Mouse (Mus musculus): ENCODE measurements at regions not wholly inside any gene's neighbourhood (a gene's known extent, or its start where the extent isn't known, plus 50 kb on each side); places are given as distances from the start of the nearest gene placed in this dataset.
A peak's percentile ranks its signal among the peaks of the same experiment; 100 is the strongest.

- ATAC-seq: no peak
- no peaks in the 10 kb centered on the region for H3K4me1 ChIP-seq (replicated peaks; ENCODE audit: control insufficient read depth, insufficient read depth, low read length)
Measured at GRCm38 (mm10) chr14:53904578-53904977, 349.3 kb downstream of the Dad1 start.

GRCm38 (mm10) chr14:53901103-53901502, 352.8 kb downstream of the Dad1 start:
- Histone ChIP-seq H3K36me3 (ENCODE audit: control insufficient read depth, insufficient read depth) (no peaks in the 10 kb centered on the region), H3K4me3 (ENCODE audit: low read depth, low read length) (no peak overlapping the region), H3K4me2 (replicated peaks; ENCODE audit: low read depth) (no peak overlapping the region), H3K27me3 (replicated peaks; ENCODE audit: control insufficient read depth, insufficient read depth, low read length) (no peaks in the 10 kb centered on the region), H3K27ac (ENCODE audit: low read depth, low read length) (no peak overlapping the region), H3K9me3 (ENCODE audit: control insufficient read depth) (no peaks in the 10 kb centered on the region), H3K4me1 (replicated peaks; ENCODE audit: control insufficient read depth, insufficient read depth, low read length) (no peaks in the 10 kb centered on the region), H3K9ac (ENCODE audit: low read depth, low read length) (no peak overlapping the region)
- TF ChIP-seq CTCF (IDR thresholded peaks at IDR 0.05; ENCODE audit: low read depth): peak; percentile 32
- WGBS: 82% methylated on average over 1 of the region's 1 CpGs
- ATAC-seq: no peak

More at GRCm38 (mm10) chr14:53904578-53904977, 349.3 kb downstream of the Dad1 start:
- no peak overlapping the region for H3K9ac ChIP-seq (ENCODE audit: low read depth, low read length)
- H3K4me2 ChIP-seq (replicated peaks; ENCODE audit: low read depth): no peak overlapping the region
- 55% methylated on average over 3 of the region's 3 CpGs for WGBS
- no peak overlapping the region for H3K4me3 ChIP-seq (ENCODE audit: low read depth, low read length)
- TF ChIP-seq CTCF (IDR thresholded peaks at IDR 0.05; ENCODE audit: low read depth): no peak
- H3K9me3 ChIP-seq (ENCODE audit: control insufficient read depth): no peaks in the 10 kb centered on the region
- no peaks in the 10 kb centered on the region for H3K36me3 ChIP-seq (ENCODE audit: control insufficient read depth, insufficient read depth)
- no peak overlapping the region for H3K27ac ChIP-seq (ENCODE audit: low read depth, low read length)
- no peaks in the 10 kb centered on the region for H3K27me3 ChIP-seq (replicated peaks; ENCODE audit: control insufficient read depth, insufficient read depth, low read length)

GRCm38 (mm10) chr14:53881304-53881703, 372.6 kb downstream of the Dad1 start:
- no peak for ATAC-seq
- H3K36me3 ChIP-seq (ENCODE audit: control insufficient read depth, insufficient read depth): no peaks in the 10 kb centered on the region
- H3K4me1 ChIP-seq (replicated peaks; ENCODE audit: control insufficient read depth, insufficient read depth, low read length): no peaks in the 10 kb centered on the region
- H3K27ac ChIP-seq (ENCODE audit: low read depth, low read length): no peak overlapping the region
- no peak overlapping the region for H3K4me2 ChIP-seq (replicated peaks; ENCODE audit: low read depth)
- no peaks in the 10 kb centered on the region for H3K9me3 ChIP-seq (ENCODE audit: control insufficient read depth)
- peak; percentile 62 for TF ChIP-seq CTCF (IDR thresholded peaks at IDR 0.05; ENCODE audit: low read depth)
- 5% methylated on average over 3 of the region's 3 CpGs for WGBS
- no peak overlapping the region for H3K4me3 ChIP-seq (ENCODE audit: low read depth, low read length)
- H3K27me3 ChIP-seq (replicated peaks; ENCODE audit: control insufficient read depth, insufficient read depth, low read length): no peaks in the 10 kb centered on the region
- H3K9ac ChIP-seq (ENCODE audit: low read depth, low read length): no peak overlapping the region

- Histone ChIP-seq H3K36me3 (ENCODE audit: control insufficient read depth, insufficient read depth) (no peaks in the 10 kb centered on the region), H3K9ac (ENCODE audit: low read depth, low read length) (no peak overlapping the region), H3K4me1 (replicated peaks; ENCODE audit: control insufficient read depth, insufficient read depth, low read length) (no peaks in the 10 kb centered on the region), H3K27ac (ENCODE audit: low read depth, low read length) (no peak overlapping the region), H3K4me2 (replicated peaks; ENCODE audit: low read depth) (no peak overlapping the region), H3K9me3 (ENCODE audit: control insufficient read depth) (no peaks in the 10 kb centered on the region), H3K4me3 (ENCODE audit: low read depth, low read length) (no peak overlapping the region), H3K27me3 (replicated peaks; ENCODE audit: control insufficient read depth, insufficient read depth, low read length) (no peaks in the 10 kb centered on the region)
- WGBS: 64% methylated on average over 7 of the region's 7 CpGs
- TF ChIP-seq CTCF (IDR thresholded peaks at IDR 0.05; ENCODE audit: low read depth): no peak
- ATAC-seq: no peak
Measured at GRCm38 (mm10) chr14:53876581-53876980, 377.3 kb downstream of the Dad1 start.

GRCm38 (mm10) chr14:53875736-53876135, 378.2 kb downstream of the Dad1 start:
- H3K36me3 ChIP-seq (ENCODE audit: control insufficient read depth, insufficient read depth): no peaks in the 10 kb centered on the region
- H3K9ac ChIP-seq (ENCODE audit: low read depth, low read length): no peak overlapping the region
- no peak overlapping the region for H3K4me2 ChIP-seq (replicated peaks; ENCODE audit: low read depth)
- H3K4me3 ChIP-seq (ENCODE audit: low read depth, low read length): no peak overlapping the region
- H3K9me3 ChIP-seq (ENCODE audit: control insufficient read depth): no peaks in the 10 kb centered on the region
- no peak overlapping the region for H3K27ac ChIP-seq (ENCODE audit: low read depth, low read length)
- no peaks in the 10 kb centered on the region for H3K4me1 ChIP-seq (replicated peaks; ENCODE audit: control insufficient read depth, insufficient read depth, low read length)
- no peak for TF ChIP-seq CTCF (IDR thresholded peaks at IDR 0.05; ENCODE audit: low read depth)
- no peaks in the 10 kb centered on the region for H3K27me3 ChIP-seq (replicated peaks; ENCODE audit: control insufficient read depth, insufficient read depth, low read length)
- 61% methylated on average over 6 of the region's 6 CpGs for WGBS
- ATAC-seq: no peak

- Histone ChIP-seq H3K4me3 (ENCODE audit: low read depth, low read length) (no peak overlapping the region), H3K4me1 (replicated peaks; ENCODE audit: control insufficient read depth, insufficient read depth, low read length) (no peaks in the 10 kb centered on the region), H3K27me3 (replicated peaks; ENCODE audit: control insufficient read depth, insufficient read depth, low read length) (no peaks in the 10 kb centered on the region), H3K36me3 (ENCODE audit: control insufficient read depth, insufficient read depth) (no peaks in the 10 kb centered on the region), H3K9ac (ENCODE audit: low read depth, low read length) (no peak overlapping the region), H3K4me2 (replicated peaks; ENCODE audit: low read depth) (no peak overlapping the region), H3K9me3 (ENCODE audit: control insufficient read depth) (no peaks in the 10 kb centered on the region), H3K27ac (ENCODE audit: low read depth, low read length) (no peak overlapping the region)
- no peak for ATAC-seq
- 75% methylated on average over 7 of the region's 7 CpGs for WGBS
- no peak for TF ChIP-seq CTCF (IDR thresholded peaks at IDR 0.05; ENCODE audit: low read depth)
Measured at GRCm38 (mm10) chr14:53847049-53847448, 406.9 kb downstream of the Dad1 start.

- Histone ChIP-seq H3K4me3 (ENCODE audit: low read depth, low read length) (no peak overlapping the region), H3K9me3 (ENCODE audit: control insufficient read depth) (no peaks in the 10 kb centered on the region), H3K27me3 (replicated peaks; ENCODE audit: control insufficient read depth, insufficient read depth, low read length) (no peaks in the 10 kb centered on the region), H3K4me1 (replicated peaks; ENCODE audit: control insufficient read depth, insufficient read depth, low read length) (no peaks in the 10 kb centered on the region), H3K27ac (ENCODE audit: low read depth, low read length) (no peak overlapping the region), H3K9ac (ENCODE audit: low read depth, low read length) (no peak overlapping the region), H3K36me3 (ENCODE audit: control insufficient read depth, insufficient read depth) (no peaks in the 10 kb centered on the region), H3K4me2 (replicated peaks; ENCODE audit: low read depth) (no peak overlapping the region)
- WGBS: 90% methylated on average over 9 of the region's 9 CpGs
- ATAC-seq: no peak
- TF ChIP-seq CTCF (IDR thresholded peaks at IDR 0.05; ENCODE audit: low read depth): no peak
Measured at GRCm38 (mm10) chr14:53845646-53846045, 408.3 kb downstream of the Dad1 start.
